Mouse (Mus musculus) right cerebral cortex, postnatal 10 days (tissue): ENCODE measurements around the gene Bola1.
"Not testable (repeated sequence)": the region's sequence is repeated elsewhere in the genome, so short reads cannot be mapped to it uniquely, and the experiment has no call there.

Source experiments
- DNase-seq, 2 experiments: peaks; one replicate each; pipeline ENCODE4 v3.0.0; 2021; ENCODE audit warnings: low spot score in 2 of 2

Gene Bola1

DNA sequence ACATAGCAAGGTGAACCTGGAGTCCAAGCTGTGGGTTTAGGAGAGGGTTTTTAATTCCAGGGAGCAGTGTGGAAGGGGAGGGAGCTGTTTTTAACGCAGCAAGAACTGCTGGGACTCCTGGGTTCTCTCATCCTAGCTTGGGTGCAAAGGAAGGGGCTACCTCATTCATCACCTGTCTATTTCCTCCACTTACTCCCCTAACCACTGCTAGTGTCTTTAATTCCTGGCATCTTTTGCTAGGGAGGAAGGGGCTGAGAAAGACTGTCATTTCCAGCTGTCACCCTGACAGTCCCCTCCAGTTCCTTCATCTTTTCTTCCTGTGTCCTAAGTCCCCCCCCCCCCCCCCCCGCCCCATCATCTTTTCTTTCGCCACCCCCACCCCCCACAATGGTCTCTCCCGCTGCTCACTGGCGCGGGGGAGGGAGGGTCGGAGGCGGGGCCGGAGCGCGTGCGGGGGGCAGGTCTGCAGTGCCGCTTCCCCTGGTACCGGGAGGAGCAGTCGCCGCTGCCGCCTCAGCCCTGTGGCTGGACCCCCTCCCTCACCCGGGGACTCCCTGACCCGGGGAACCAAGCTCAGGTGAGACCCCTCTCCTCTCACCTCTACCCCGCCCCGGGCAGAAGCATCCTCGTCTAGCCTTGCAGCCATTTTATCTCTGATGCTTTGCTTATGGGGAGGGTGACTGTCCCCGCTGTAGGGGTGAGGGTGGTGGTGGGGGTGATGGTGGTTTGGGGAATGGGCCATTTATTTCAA lies 38.6 kb downstream of the Bola1 start, which contains the start of gene Sv2a:
Sv2a (plus strand) TSS at position 425 of the 751 bp plus-strand sequence.
- peak; percentile 86 for DNase-seq

DNA sequence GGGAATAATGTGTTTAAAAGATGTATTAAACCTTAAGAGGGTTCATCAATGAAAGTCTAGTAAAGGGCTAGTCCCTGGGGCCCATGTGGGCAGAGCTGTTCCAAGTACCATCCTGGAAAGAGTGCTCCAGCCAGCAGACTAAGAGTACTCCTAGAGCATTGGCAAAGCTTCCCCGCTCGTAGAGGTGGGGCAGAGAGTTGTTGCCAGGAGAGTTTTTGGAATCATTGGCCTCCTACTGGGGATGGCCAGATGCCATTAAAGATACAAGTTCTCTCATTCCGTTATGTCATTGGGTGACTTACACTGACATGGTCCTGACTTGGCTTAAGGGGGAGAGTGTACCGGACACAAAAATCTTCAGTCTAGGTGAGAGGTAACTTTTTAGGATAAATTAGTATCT lies 40.0 kb downstream of the Bola1 start:
- no peak for DNase-seq

- DNase-seq: no peak
Measured at GRCm38 (mm10) chr3:96178902-96179301, 40.6 kb downstream of the Bola1 start.

- no peak for DNase-seq
Measured at GRCm38 (mm10) chr3:96178427-96178826, 41.1 kb downstream of the Bola1 start.

- no peak for DNase-seq
Measured at GRCm38 (mm10) chr3:96175251-96175650, 44.3 kb downstream of the Bola1 start.

DNA sequence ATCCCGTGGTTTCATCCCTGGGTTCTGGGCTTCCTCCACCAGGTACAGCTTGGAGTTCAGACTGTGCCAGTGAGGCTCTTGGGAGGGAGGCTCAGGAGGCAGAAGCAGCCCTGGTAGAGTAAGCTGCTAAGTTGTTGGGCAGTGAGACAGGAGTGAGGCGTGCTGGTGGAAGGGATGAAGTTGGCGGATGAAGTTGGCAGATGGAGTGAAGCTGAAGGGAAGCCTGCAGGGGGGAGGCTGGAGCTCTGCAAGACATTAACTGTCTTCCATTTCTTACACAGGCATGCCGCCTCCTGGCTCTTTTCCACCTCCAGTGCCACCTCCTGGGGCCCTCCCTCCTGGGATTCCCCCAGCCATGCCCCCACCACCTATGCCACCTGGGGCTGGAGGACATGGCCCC lies 45.5 kb downstream of the Bola1 start:
- DNase-seq: not testable (repeated sequence)

- no peak for DNase-seq
Measured at GRCm38 (mm10) chr3:96173185-96173584, 46.3 kb downstream of the Bola1 start.

DNA sequence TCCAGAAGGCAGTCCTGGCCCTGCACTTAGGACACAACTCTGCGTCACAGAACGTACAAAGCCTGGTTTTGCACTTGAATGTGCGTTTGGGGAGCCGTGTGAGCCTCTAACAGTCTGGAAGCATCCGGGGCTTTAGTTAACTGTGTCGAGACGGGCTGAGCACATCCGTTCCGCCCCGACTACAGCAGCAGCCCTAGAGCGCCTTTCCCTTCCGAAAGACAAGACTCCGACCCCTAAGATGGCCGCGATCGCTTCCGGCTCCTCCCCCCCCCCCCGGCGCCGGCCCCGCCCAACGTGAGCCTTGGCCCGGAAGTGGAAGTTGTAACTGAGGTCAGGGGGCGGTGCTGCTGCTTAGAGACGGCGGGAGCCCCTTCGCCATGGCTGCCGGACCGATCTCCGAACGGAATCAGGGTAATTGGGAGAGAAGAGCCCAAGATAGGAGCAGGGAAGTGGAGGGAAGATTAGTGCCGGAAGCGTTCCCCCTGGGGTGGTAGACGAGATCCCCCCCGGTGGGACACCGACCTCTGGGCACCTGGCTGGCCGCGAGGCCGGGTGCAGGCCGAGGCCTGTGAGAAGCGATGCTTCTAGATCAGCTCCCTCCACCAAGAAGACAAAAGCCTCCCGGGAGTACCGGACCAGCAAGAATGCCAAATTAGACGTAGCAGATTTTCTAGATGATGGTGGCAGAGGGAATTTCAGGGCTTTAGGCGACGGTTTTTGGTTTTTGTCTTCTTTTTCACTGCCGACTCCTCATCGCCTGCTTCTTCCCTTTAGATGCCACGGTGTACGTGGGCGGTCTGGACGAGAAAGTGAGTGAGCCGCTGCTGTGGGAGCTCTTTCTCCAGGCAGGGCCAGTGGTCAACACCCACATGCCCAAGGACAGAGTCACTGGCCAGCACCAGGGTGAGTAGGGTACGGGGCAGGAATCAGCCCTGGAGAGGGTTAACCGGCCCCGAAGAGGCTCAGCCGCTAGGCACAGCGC lies 47.0 kb downstream of the Bola1 start, which contains the start of gene Sf3b4:
Sf3b4 (plus strand) TSS at position 136 of the 982 bp plus-strand sequence.
- peak; percentile 89 to 93 for DNase-seq

- DNase-seq: no peak
Measured at GRCm38 (mm10) chr3:96171583-96172196, 47.8 kb downstream of the Bola1 start.

DNA sequence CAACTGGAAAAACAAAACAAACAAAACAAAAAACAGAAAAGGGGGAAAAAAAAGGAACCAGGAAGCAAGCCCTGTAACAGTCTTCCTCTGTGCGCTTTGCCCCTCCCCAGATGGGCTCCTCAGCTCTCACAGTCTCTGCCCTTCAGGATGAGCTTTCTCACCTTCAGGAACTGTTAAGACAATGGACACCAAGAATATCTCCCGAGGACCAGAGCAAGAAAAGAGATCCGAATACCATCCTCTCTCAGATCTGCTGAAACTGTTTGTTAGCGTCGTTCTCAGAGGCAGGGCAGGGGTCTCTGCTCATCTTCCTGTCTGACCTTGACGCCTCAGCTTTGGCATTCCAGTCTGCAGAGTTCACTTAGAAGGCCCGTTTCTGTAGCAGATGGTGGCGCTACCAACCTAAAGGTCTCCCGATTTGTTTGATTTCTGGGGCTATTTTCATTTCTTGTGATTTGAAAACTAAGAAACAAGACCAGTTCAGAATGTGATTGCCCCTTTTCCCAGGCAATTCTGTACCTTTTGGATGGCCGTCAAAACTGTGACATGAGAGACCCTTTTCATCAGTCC lies 48.4 kb downstream of the Bola1 start:
- no peak for DNase-seq

DNA sequence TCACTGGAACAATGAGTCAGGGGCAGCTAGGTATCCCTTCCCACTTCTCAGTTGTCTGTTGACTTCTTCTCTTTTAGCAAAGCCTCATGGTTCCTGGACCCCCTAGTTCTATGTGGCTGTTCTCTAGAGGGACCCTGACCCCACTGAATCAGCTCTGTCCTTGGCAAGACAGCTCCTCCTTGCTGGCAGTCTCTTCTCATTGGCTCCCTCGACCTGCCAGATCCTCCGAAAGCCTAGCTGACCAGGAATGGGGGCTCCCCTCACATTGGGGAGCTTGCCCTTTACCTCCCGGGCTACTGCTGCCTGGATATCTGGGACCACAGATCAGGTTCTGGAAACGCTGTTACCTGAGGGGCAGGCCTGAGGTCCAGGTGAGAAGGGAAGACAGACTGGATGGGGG lies 49.2 kb downstream of the Bola1 start:
- no peak for DNase-seq

- peak in 1 of 2 experiments; percentile 44 for DNase-seq
Measured at GRCm38 (mm10) chr3:96168466-96169158, 50.9 kb downstream of the Bola1 start.

DNA sequence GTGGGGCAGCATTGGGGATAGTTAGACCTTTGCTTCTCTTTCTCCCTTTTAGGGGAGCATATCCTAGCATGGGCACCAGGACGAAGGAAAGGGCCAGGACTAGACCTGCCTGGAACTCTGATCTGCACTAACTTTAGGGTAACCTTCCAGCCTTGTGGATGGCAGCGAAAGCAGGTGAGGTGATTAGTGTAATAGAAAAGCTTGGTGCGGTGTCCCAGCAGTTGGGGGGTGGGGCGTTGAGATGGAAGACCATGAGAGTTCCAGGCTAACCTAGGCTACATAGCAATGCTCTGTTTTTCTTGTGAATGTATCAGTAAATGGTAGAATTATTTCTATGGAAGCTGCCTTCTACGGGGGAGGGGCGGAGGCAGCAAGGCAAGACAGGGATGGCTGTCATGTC lies 56.5 kb downstream of the Bola1 start:
- no peak for DNase-seq

DNA sequence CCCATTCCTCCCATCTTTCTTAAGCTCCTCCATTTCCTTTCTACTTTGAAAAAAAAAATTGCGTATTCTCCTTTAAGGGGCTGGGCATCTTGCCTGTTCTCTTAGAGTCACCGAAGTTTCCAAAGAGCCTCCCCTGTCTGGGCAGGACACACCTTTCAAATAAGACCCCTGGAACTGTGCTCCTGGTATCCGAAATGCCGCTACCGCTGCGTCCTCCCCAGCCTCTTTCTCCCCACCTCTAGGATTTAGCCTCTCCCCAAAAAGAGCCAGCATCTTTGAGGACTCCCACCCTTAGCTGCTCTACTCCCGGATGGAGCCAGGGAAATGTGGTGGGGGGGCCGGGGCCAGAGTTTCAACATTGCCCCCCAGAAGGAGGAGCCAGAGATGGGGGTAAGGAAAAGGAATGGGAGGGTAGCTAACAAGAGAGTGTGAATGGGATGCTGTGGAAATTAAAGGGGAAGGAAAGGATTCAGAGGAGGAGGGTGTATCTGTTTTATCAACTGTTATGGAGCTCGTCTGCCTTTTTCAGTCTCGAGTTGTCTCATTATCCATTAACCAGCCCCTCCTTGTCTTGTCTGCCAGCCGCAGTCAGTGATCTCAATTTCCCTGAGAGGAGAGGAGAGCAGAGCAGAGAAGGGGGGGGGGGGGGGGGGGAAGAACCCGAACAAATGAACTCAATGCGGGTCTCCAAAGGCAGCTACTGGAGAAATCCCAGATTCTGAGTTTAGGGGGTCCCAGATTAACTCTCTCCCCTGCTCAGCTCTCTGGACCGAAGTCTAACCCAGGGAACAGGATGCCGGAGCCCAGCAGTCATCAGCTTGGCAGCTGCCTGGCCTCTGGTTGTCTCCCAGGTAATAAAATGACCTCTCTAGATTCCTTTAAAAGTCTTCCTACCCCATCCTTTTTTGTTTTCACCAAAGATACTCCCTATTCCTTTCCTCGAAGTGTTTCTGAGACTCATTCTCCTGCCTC lies 57.4 kb downstream of the Bola1 start, which contains the start of gene Mtmr11:
Mtmr11 (plus strand) TSS at position 136 of the 972 bp plus-strand sequence.
- no peak for DNase-seq

- no peak for DNase-seq
Measured at GRCm38 (mm10) chr3:96160803-96161516, 58.5 kb downstream of the Bola1 start.

- DNase-seq: no peak
Measured at GRCm38 (mm10) chr3:96160222-96160802, 59.2 kb downstream of the Bola1 start.

DNA sequence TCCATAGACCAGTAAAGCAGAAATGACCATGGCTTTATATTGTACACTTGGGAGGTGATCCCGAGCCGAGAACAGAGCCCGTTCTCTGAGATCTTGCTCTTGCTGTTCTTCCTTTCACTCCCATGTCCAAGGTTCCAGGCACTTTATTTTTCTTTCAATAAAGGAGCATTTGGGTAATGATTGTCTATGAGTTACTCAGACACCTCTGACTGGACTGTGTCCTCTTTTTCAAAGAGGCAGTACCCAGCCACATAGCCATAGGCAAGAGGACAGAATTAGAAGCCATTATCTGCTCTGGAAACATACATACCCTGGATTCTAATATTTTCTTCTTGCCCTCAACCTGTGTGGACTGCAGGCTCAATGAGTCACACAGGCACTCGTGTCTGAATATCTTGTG lies 59.7 kb downstream of the Bola1 start:
- no peak for DNase-seq

DNA sequence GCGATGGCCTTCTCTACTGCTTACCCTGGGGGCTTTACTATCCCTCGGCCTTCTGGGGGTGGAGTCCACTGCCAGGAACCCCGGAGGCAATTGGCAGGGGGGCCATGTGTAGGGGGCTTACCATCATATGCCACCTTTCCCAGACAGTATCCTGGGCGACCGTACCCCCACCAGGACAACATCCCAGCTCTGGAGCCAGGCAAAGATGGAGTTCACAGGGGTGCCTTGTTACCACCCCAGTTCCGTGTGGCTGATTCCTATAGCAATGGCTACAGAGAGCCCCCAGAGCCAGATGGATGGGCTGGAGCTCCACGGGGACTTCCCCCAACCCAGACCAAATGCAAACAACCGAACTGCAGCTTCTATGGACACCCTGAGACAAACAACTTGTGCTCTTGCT lies 64.0 kb downstream of the Bola1 start:
- no peak for DNase-seq

DNA sequence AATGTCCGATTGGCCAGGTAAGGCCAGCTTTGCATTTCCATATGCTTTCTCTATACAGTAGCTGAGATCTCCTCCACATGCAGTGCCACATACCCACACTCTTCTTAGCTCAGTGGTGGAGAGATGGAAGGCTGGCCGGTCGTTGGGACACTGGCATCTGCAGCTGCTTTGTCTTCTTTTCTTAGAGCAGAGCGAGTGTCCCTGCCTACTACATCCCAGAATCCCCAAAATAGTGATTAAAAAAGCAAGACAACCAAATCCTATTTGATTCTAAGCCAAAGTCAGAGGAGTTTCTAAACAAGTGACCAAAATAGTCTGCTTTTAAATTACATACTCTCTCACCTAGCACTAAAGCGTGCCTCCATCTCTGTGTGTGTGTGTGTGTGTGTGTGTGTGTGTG lies 66.9 kb downstream of the Bola1 start:
- DNase-seq: no peak
